Mouse (Mus musculus) frontal cortex, adult 2 months (tissue): ENCODE data around the gene Nol9. TPM values are rescaled to one million over a fixed set of nuclear protein-coding genes. Genes with fewer than 3 reads are reported as not detected.

Source experiments
- polyA plus RNA-seq: library from polyadenylated mRNA; depleted of rRNA; stranded (reverse); fragments of >200 nt; gene quantifications from 2 replicates; pipeline ENCODE4 v1.2.3, GENCODE M21; 2012; rRNA removed

Nol9 gene
- polyA plus RNA-seq, 1 experiment, result 15.9 TPM

Other genes starting within 250 kb of the Nol9 start
- 124 and 125 TPM in 2 replicates for gene Camta1, start 177.4 kb upstream of the Nol9 start, polyA plus RNA-seq
- gene Dnajc11, start 105.6 kb upstream of the Nol9 start, polyA plus RNA-seq, result 62.5 and 64.2 TPM in 2 replicates
- 29.8 and 39.4 TPM in 2 replicates for gene Thap3, start 50.3 kb upstream of the Nol9 start, polyA plus RNA-seq
- gene Phf13, start 43.1 kb upstream of the Nol9 start, polyA plus RNA-seq, result 9.1 and 9.3 TPM in 2 replicates
- gene Klhl21, start 30.5 kb upstream of the Nol9 start, polyA plus RNA-seq, result 11.2 and 12.1 TPM in 2 replicates
- 17.6 and 19.1 TPM in 2 replicates for gene Zbtb48, start 11.7 kb upstream of the Nol9 start, polyA plus RNA-seq
- gene Tas1r1, start 753 bp upstream of the Nol9 start, polyA plus RNA-seq, result 0.13 and 0.20 TPM in 2 replicates
- gene Plekhg5, start 33.2 kb downstream of the Nol9 start, polyA plus RNA-seq, result 41.1 and 49.7 TPM in 2 replicates
- gene Tnfrsf25, start 76.6 kb downstream of the Nol9 start, polyA plus RNA-seq, result 7.0 and 10.6 TPM in 2 replicates
- 1.1 and 1.3 TPM in 2 replicates for gene Espn, start 113.0 kb downstream of the Nol9 start, polyA plus RNA-seq
- not detected in 2 replicates for gene Hes2, start 119.5 kb downstream of the Nol9 start, polyA plus RNA-seq
- gene Acot7, start 138.8 kb downstream of the Nol9 start, polyA plus RNA-seq, result 304 and 344 TPM in 2 replicates
- 35.4 and 43.3 TPM in 2 replicates for gene Gpr153, start 234.9 kb downstream of the Nol9 start, polyA plus RNA-seq